In the genomic region with DNA sequence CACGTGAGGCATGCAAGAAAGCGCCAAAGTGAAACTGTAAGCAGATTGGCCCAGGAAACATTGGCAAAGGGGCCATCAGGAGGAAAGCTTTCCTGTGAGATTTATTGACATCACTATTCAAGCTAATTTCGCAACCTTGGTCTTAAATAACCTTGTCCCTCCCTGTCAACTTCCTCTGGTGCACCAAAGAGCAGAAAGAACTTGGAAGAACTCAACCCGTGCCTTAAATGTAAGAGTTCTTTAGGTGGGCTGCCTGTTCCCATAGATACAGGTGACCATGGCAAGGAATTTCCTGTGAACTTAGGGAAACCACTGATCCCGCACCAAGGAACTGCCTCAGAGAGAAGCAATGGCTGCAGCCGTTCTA, we compare ENCODE assay signal across 13 mouse cellular contexts.
A peak's percentile ranks its signal among the peaks of the same experiment; 100 is the strongest.
DNase-seq lines count a peak whose midpoint lies in the region; ATAC-seq lines count a peak whose summit lies in the region.
"Had no signal": no experiment of that assay in that cellular context is flagged by ENCODE, and none has a peak within 500 bp of the region (broad histone marks: within the 10 kb centered on the region; RNA-seq: fewer than 3 reads in every experiment).

No protein-coding gene starts in this region.

- no peak overlapping the region for H3K4me2 ChIP-seq in hindbrain, embryonic 15.5 days
- no peak overlapping the region for H3K4me2 ChIP-seq in hindbrain, embryonic 16.5 days (ENCODE audit: low read length)
- no peak overlapping the region for H3K4me2 ChIP-seq in neural tube, embryonic 11.5 days (ENCODE audit: low read depth)
- no peak overlapping the region for H3K4me2 ChIP-seq in forebrain, embryonic 14.5 days (ENCODE audit: low read length)
- H3K4me2 ChIP-seq: heart, embryonic 13.5 days; limb, embryonic 15.5 days had no signal

- ATAC-seq in hindbrain, embryonic 15.5 days (ENCODE audit: low FRiP score, low read depth): no peak
- no peak for ATAC-seq in hindbrain, embryonic 16.5 days
- ATAC-seq in neural tube, embryonic 11.5 days (ENCODE audit: insufficient read depth, low FRiP score, low TSS enrichment): peak; percentile 45; the same call in 1 of the 2 replicates
- ATAC-seq in forebrain, embryonic 14.5 days: no peak

- no peaks in the 10 kb centered on the region for H3K36me3 ChIP-seq in hindbrain, embryonic 15.5 days
- no peaks in the 10 kb centered on the region for H3K36me3 ChIP-seq in hindbrain, embryonic 16.5 days (ENCODE audit: control insufficient read depth, insufficient read depth, low read length)
- H3K36me3 ChIP-seq in neural tube, embryonic 11.5 days (ENCODE audit: control insufficient read depth, insufficient read depth, low read length): no peaks in the 10 kb centered on the region
- H3K36me3 ChIP-seq in forebrain, embryonic 14.5 days (ENCODE audit: control insufficient read depth, insufficient read depth, low read length): no peaks in the 10 kb centered on the region
- H3K36me3 ChIP-seq: heart, embryonic 13.5 days; limb, embryonic 15.5 days had no signal

- no peak overlapping the region for H3K4me3 ChIP-seq in hindbrain, embryonic 15.5 days
- no peak overlapping the region for H3K4me3 ChIP-seq in hindbrain, embryonic 16.5 days (ENCODE audit: low read length)
- no peak overlapping the region for H3K4me3 ChIP-seq in neural tube, embryonic 11.5 days (ENCODE audit: low read depth, low read length)
- no peak overlapping the region for H3K4me3 ChIP-seq in forebrain, embryonic 14.5 days (ENCODE audit: low read depth, low read length)
- H3K4me3 ChIP-seq: erythroblast, embryonic 14.5 days; heart, embryonic 13.5 days; limb, embryonic 15.5 days had no signal

- peaks cover 36% of the 10 kb centered on the region for H3K4me1 ChIP-seq in hindbrain, embryonic 15.5 days (replicated peaks)
- H3K4me1 ChIP-seq in hindbrain, embryonic 16.5 days (ENCODE audit: control insufficient read depth, insufficient read depth, low read depth, low read length): peaks cover 4% of the 10 kb centered on the region; the same call in 1 of the 2 replicates
- peaks cover 15% of the 10 kb centered on the region; the same call in 1 of the 2 replicates for H3K4me1 ChIP-seq in neural tube, embryonic 11.5 days (ENCODE audit: control insufficient read depth, insufficient read depth, low read length)
- H3K4me1 ChIP-seq in forebrain, embryonic 14.5 days (ENCODE audit: control insufficient read depth, insufficient read depth, low read length): peaks cover 29% of the 10 kb centered on the region
- H3K4me1 ChIP-seq: heart, embryonic 13.5 days; limb, embryonic 15.5 days had no signal

- H3K27me3 ChIP-seq in hindbrain, embryonic 15.5 days: no peaks in the 10 kb centered on the region
- no peaks in the 10 kb centered on the region for H3K27me3 ChIP-seq in hindbrain, embryonic 16.5 days (replicated peaks; ENCODE audit: control insufficient read depth, insufficient read depth, low read length)
- no peaks in the 10 kb centered on the region for H3K27me3 ChIP-seq in neural tube, embryonic 11.5 days (ENCODE audit: control insufficient read depth, insufficient read depth, low read length)
- no peaks in the 10 kb centered on the region for H3K27me3 ChIP-seq in forebrain, embryonic 14.5 days (replicated peaks; ENCODE audit: control insufficient read depth, insufficient read depth, low read length)
- H3K27me3 ChIP-seq: heart, embryonic 13.5 days; limb, embryonic 15.5 days had no signal

- H3K9ac ChIP-seq in hindbrain, embryonic 15.5 days: no peak overlapping the region
- H3K9ac ChIP-seq in hindbrain, embryonic 16.5 days (ENCODE audit: low read depth, low read length): no peak overlapping the region
- H3K9ac ChIP-seq in neural tube, embryonic 11.5 days (ENCODE audit: low read length): no peak overlapping the region
- H3K9ac ChIP-seq in forebrain, embryonic 14.5 days (ENCODE audit: low read length): no peak overlapping the region
- H3K9ac ChIP-seq: heart, embryonic 13.5 days; limb, embryonic 15.5 days had no signal

- 38% methylated on average over 6 of the region's 6 CpGs for WGBS in hindbrain, embryonic 15.5 days
- 47% methylated on average over 6 of the region's 6 CpGs for WGBS in hindbrain, embryonic 16.5 days
- 38% methylated on average over 6 of the region's 6 CpGs for WGBS in neural tube, embryonic 11.5 days
- 48% methylated on average over 6 of the region's 6 CpGs for WGBS in forebrain, embryonic 14.5 days

- H3K27ac ChIP-seq in hindbrain, embryonic 15.5 days (replicated peaks): peak overlapping the region; percentile 28; the same call in 1 of the 2 replicates
- no peak overlapping the region; the same call in 1 of the 2 replicates for H3K27ac ChIP-seq in hindbrain, embryonic 16.5 days (ENCODE audit: low read depth, low read length)
- H3K27ac ChIP-seq in neural tube, embryonic 11.5 days (ENCODE audit: low read depth, low read length): no peak overlapping the region; the same call in 1 of the 2 replicates
- no peak overlapping the region for H3K27ac ChIP-seq in forebrain, embryonic 14.5 days (ENCODE audit: low read depth, low read length)
- H3K27ac ChIP-seq: heart, embryonic 13.5 days had no signal

- no peaks in the 10 kb centered on the region for H3K9me3 ChIP-seq in hindbrain, embryonic 15.5 days
- no peaks in the 10 kb centered on the region for H3K9me3 ChIP-seq in hindbrain, embryonic 16.5 days (ENCODE audit: control insufficient read depth, low read length)
- H3K9me3 ChIP-seq in neural tube, embryonic 11.5 days (ENCODE audit: control insufficient read depth, low read length): no peaks in the 10 kb centered on the region
- no peaks in the 10 kb centered on the region for H3K9me3 ChIP-seq in forebrain, embryonic 14.5 days (replicated peaks; ENCODE audit: control insufficient read depth, low read length)
- H3K9me3 ChIP-seq: heart, embryonic 13.5 days; limb, embryonic 15.5 days had no signal

- DNase-seq in embryo, embryonic 10 days (ENCODE audit: low spot score): peak; percentile 26
- no peak for DNase-seq in embryo, embryonic 11 days
- no peak for DNase-seq in neural tube, embryonic 11.5 days (ENCODE audit: low spot score)
- DNase-seq in neural tube, embryonic 10.5 days (ENCODE audit: extremely low spot score, low spot score): no peak
- peak; percentile 78 for DNase-seq in skeletal muscle tissue, adult 2 months (ENCODE audit: low read depth, low spot score)
- no peak for DNase-seq in forebrain, embryonic 14.5 days (ENCODE audit: low spot score)
- DNase-seq: cerebellum, postnatal 10 days; kidney, adult 8-10 months had no signal

Comparison
In these comparisons a context has a peak if more than half of its experiments do, and no peak if none do; other contexts are left out.
1. DNase-seq: peak in embryo, embryonic 10 days (single experiment) and skeletal muscle tissue, adult 2 months (single experiment); none in embryo, embryonic 11 days (single experiment), neural tube, embryonic 11.5 days (single experiment), neural tube, embryonic 10.5 days (single experiment) and forebrain, embryonic 14.5 days (single experiment).